Mouse (Mus musculus): ENCODE data around the gene Rbfox3. TPM values are rescaled to one million over a fixed set of nuclear protein-coding genes. Genes with fewer than 3 reads are reported as not detected.

Rbfox3 gene
- polyA plus RNA-seq, 1 experiment from 2014 or later = not detected

DNA sequence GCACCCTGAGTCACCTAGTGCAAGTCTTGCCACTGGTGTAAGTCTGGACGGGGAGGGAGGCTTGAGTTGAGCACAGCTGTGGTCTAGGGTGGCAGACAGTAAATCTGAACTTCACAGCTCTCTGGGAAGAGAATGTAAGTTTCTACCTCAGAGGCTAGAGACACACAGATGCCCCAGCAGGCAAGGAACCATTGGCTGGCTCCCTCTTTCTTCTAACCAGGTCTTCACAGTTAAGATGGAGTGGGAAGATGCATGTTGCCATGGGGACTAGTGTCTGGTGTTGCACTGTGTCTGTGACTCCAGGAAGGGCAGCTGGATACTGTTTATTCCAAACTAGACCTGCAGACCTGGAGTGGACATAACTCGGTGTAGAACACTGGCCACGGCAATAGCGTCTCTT, 348.6 kb downstream of the Rbfox3 start:
- no peak for TF ChIP-seq CTCF (IDR thresholded peaks at IDR 0.05)
- in situ Hi-C loops (cut with MboI; ENCODE audit: low pct_unique_long_range_greater_than_20kb) = no loop called here
- CTCF ChIA-PET = no interaction called here
- DNase-seq (ENCODE audit: low read depth, low spot score) (no peak), ATAC-seq (no peak)
- POLR2A ChIA-PET = no interaction called here
- peaks cover 57% of the 10 kb centered on the region for H3K27me3 ChIP-seq

DNA sequence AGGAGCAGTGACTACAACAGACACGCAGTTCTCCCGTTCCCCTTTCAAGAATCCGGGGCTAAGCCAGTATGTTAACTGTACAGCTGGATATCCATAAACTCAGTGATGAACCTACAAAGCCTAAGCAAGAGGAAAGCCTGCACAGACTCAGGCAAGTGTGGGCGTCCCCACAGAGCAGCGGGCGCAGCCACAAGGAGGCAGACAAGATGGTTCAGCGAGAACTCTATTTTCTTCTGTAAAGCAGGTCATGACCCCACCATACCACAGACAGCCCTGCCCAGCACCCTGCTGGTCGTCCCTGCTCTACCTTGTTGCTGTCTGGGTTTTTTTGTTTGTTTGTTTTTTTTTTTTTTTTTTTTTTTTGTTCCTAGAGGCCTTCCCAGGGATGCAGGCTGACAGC, 353.2 kb downstream of the Rbfox3 start:
- DNase-seq (ENCODE audit: low read depth, low spot score) = no peak
- H3K27me3 ChIP-seq = peaks cover 49% of the 10 kb centered on the region
- ChIA-PET CTCF (no interaction called here), POLR2A (no interaction called here)
- no peak for TF ChIP-seq CTCF (IDR thresholded peaks at IDR 0.05)
- no peak for ATAC-seq
- in situ Hi-C loops (cut with MboI; ENCODE audit: low pct_unique_long_range_greater_than_20kb) = no loop called here

DNA sequence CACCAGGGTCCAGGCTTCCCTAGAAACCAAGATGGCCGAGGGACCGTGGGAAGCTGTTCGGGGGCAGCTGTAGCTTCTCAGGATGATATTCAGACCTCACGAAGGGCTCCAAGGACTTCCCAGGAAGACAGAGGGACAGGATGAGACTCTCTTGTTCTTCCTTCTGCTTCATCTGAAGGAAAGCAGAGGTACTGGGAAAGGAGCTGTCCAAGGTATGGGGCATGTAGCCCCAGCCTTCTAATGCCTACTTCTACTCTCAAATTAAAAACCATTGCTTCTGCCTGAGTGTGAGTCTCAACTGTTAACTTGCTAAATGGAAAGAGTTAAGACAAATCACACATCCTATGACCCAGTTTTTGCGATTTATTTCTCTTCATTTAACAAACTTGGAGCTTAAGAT, 355.8 kb downstream of the Rbfox3 start:
- in situ Hi-C loops (cut with MboI; ENCODE audit: low pct_unique_long_range_greater_than_20kb) = no loop called here
- ChIA-PET CTCF (interaction anchor here (1.3 kb wide), 1 partner anchor 17 kb away, joined by 3 read pairs; no protein-coding TSS in a partner anchor), POLR2A (interaction anchor here (0.6 kb wide), 1 partner anchor 101 kb away, joined by 3 read pairs; no protein-coding TSS in a partner anchor)
- no peak for TF ChIP-seq CTCF (IDR thresholded peaks at IDR 0.05)
- no peak for DNase-seq (ENCODE audit: low read depth, low spot score)
- ATAC-seq = no peak
- peaks cover 58% of the 10 kb centered on the region for H3K27me3 ChIP-seq

DNA sequence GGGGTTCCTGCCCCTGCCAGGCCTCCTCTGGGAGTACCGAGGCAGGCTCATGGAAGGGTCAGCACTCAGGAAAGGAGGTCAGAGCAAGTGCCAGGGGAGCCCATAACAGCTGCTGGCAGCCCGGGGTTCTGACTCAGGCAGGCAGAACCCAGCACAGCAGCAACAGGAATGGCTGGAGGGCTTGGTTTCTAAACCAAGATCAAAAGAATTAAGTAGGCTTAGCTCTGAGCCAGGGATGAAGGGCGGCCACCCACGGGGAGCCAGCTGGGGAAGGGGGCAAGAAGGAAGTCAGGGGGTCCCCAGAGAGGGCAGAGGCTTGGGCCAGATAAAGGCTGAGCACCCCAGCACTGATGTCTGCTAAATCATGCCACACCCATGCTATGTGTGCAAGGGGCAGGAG, 356.9 kb downstream of the Rbfox3 start:
- TF ChIP-seq CTCF (IDR thresholded peaks at IDR 0.05) = no peak
- in situ Hi-C loops (cut with MboI; ENCODE audit: low pct_unique_long_range_greater_than_20kb) = no loop called here
- no peak for ATAC-seq
- H3K27me3 ChIP-seq = peaks cover 64% of the 10 kb centered on the region
- no peak for DNase-seq (ENCODE audit: low read depth, low spot score)
- ChIA-PET CTCF (interaction anchor here (1.2 kb wide), 1 partner anchor 19 kb away, joined by 3 read pairs; no protein-coding TSS in a partner anchor), POLR2A (no interaction called here)

DNA sequence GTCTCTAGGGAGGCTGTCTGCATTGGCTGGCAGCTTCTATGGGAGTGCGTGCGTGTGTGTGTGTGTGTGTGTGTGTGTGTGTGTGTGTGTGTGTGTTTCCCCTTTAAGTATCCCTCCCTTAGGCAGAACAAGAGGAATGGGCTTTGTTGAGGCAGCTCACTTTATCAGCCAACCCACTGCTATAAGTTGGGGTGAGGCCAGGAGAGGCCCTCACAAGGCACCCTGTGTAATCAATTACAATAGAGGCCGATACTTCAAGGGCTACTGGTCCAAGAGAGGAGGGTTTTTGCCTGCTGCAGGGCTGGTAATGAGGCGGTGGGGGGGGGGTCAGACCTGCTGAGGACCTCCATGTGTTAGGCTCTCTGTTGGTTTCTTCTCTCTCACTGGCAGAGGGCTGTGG, 357.5 kb downstream of the Rbfox3 start:
- ChIA-PET CTCF (interaction anchor here (1.2 kb wide), 1 partner anchor 19 kb away, joined by 3 read pairs; no protein-coding TSS in a partner anchor), POLR2A (no interaction called here)
- DNase-seq (ENCODE audit: low read depth, low spot score) (no peak), ATAC-seq (no peak)
- H3K27me3 ChIP-seq = peaks cover 64% of the 10 kb centered on the region
- in situ Hi-C loops (cut with MboI; ENCODE audit: low pct_unique_long_range_greater_than_20kb) = no loop called here
- TF ChIP-seq CTCF (IDR thresholded peaks at IDR 0.05) = no peak

DNA sequence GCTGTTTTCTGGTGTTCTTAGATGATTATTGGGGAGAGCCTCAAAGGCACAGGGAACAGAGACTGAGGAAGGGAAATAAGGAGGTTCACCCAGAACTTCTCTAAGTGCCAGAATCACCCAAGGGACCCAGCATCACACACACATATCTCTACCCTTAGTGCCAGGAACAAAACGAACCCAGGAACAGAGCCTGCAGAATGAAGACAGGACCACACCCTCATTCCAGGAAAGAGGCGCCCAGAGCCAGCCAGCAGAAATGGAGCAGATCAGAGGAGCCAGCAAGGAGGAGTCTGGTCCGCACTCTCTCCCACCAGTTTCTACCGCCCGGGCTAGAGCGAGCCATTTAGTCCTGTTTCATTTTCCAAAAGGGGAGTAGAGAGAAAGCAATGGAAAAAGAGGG, 358.4 kb downstream of the Rbfox3 start:
- DNase-seq (ENCODE audit: low read depth, low spot score) (no peak), ATAC-seq (no peak)
- no peak for TF ChIP-seq CTCF (IDR thresholded peaks at IDR 0.05)
- in situ Hi-C loops (cut with MboI; ENCODE audit: low pct_unique_long_range_greater_than_20kb) = no loop called here
- H3K27me3 ChIP-seq = peaks cover 54% of the 10 kb centered on the region
- CTCF ChIA-PET = no interaction called here
- POLR2A ChIA-PET = interaction anchor here (0.6 kb wide), 1 partner anchor 91 kb away, joined by 3 read pairs; no protein-coding TSS in a partner anchor

DNA sequence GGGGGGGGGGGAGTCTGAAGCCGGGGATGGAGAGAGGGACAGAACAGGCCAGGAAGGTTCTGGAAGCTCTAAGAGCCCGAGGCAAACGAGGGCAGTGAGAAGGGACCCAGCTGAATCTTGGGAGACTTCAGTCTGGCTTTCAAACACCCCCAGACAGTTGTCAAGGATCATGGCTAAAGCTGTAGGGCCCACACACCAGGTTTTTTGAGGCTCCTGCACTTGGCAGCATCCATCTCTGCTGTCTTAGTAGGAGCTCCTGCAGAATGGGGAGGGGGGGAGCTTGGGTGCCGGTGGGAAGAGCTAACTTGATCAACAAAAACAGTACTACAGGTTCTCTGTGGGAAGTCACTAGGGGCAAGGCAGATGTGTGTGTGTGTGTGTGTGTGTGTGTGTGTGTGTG, 358.9 kb downstream of the Rbfox3 start:
- ATAC-seq (no peak), DNase-seq (ENCODE audit: low read depth, low spot score) (no peak)
- no peak for TF ChIP-seq CTCF (IDR thresholded peaks at IDR 0.05)
- H3K27me3 ChIP-seq = peaks cover 53% of the 10 kb centered on the region
- POLR2A ChIA-PET = no interaction called here
- in situ Hi-C loops (cut with MboI; ENCODE audit: low pct_unique_long_range_greater_than_20kb) = no loop called here
- CTCF ChIA-PET = no interaction called here

DNA sequence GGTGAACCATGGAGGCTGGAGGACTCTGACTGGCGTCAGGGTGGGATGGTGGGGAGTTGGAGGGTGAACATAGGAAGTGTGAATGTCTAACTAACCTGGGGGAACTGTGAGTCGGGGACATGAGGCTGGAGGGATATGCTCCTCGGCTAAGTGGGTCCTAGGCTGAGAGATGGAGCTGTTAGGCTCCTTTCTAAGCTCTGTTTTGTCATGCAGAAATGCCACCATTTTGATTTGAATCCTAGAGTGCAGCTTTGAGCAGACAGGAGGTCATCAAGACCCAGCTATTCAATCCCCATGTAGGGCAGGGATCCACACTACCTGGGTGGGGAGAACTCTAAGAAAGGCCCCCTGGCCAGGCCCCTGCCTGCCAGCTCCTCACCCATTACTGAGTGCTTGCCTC, 359.7 kb downstream of the Rbfox3 start:
- no peak for ATAC-seq
- in situ Hi-C loops (cut with MboI; ENCODE audit: low pct_unique_long_range_greater_than_20kb) = no loop called here

DNA sequence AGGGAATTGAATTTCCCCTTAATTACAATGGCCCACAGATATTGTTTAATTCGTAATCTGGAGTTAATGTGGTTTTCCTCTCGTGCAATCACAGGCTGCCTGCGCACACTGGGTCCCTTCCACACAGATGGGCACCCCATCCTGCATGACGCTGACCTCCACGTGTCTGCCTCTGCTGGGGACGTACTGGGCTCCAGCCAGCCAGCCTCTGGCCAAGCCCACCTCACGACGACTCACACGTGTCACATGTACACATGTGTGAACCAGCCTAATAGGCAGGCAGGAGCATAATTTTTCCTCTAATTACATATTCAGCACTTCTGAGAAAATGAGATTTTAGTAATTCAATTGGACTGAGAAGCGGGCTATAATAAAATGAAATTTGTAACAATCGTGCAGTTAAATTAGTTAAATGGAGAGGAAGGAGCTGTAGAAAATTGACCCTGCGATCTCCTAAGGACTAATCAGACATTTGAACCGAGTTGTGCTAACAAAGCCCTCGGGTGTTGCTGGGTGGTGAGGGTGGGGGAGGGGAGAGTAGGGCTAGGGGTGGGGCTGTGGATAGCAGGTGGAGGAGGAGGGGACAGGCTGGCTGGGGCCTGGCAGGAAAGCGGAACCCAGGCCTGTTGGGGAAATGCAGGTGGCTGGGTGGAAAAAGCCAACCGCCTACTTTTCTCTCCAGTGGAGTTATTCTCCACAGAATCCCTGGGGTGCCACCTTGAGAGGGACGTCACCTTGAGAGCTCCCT, 360.4 kb downstream of the Rbfox3 start:
- TF ChIP-seq CTCF (IDR thresholded peaks at IDR 0.05) = no peak
- POLR2A ChIA-PET = no interaction called here
- in situ Hi-C loops (cut with MboI; ENCODE audit: low pct_unique_long_range_greater_than_20kb) = no loop called here

More for the DNA sequence above, 359.7 kb downstream of the Rbfox3 start:
- peaks cover 50% of the 10 kb centered on the region for H3K27me3 ChIP-seq
- POLR2A ChIA-PET = no interaction called here
- TF ChIP-seq CTCF (IDR thresholded peaks at IDR 0.05) = no peak
- CTCF ChIA-PET = interaction anchor here (1.0 kb wide), 1 partner anchor 27 kb away, joined by 4 read pairs; no protein-coding TSS in a partner anchor
- no peak for DNase-seq (ENCODE audit: low read depth, low spot score)

DNA sequence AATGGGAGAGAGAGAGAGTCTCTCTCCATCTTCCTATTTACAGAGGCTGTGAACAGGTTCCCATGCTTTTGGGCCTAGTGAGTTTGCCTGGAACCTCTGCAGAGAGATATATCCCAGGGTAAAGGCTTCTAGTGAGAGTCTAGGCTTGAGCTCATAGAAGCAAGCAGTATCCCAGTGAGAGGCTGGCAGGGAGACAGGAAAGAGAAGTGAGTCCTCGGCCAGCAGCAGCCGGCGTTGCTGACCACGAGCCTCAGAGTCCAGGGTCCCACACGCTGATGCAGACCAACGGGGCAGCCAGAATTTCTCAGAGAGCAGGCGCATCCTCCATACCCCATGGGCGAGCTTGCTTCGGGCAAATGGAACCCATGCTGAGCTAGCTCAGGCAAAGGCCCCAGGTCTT, 363.2 kb downstream of the Rbfox3 start:
- in situ Hi-C loops (cut with MboI; ENCODE audit: low pct_unique_long_range_greater_than_20kb) = no loop called here

More for the DNA sequence above, 360.4 kb downstream of the Rbfox3 start:
- CTCF ChIA-PET = interaction anchor here (1.0 kb wide), 1 partner anchor 28 kb away, joined by 4 read pairs; no protein-coding TSS in a partner anchor
- ATAC-seq = no peak
- peaks cover 45% of the 10 kb centered on the region for H3K27me3 ChIP-seq
- no peak for DNase-seq (ENCODE audit: low read depth, low spot score)

DNA sequence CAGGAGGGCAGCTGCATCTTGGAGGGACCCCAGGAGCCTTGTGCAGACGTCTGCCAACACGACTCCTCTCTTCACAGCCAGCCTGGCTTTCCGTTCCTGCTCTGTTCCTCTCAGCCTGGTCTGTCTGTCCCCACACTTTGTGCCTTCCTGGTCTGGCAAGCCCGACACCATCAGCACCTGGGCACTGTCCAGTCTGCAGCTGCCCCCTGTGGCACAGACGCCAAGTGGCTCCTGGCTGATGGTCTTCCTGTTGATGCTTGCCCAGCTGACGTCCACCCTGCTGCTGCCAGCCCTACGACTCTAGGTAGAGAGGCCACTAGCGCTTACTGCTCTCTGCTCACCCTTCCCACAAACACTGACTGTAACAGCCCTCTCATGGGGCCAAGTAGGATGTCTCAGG, 365.1 kb downstream of the Rbfox3 start:
- in situ Hi-C loops (cut with MboI; ENCODE audit: low pct_unique_long_range_greater_than_20kb) = no loop called here
- DNase-seq (ENCODE audit: low read depth, low spot score) (no peak), ATAC-seq (no peak)
- no peak for TF ChIP-seq CTCF (IDR thresholded peaks at IDR 0.05)
- peaks cover 35% of the 10 kb centered on the region for H3K27me3 ChIP-seq
- POLR2A ChIA-PET = no interaction called here
- CTCF ChIA-PET = no interaction called here

More for the DNA sequence above, 363.2 kb downstream of the Rbfox3 start:
- TF ChIP-seq CTCF (IDR thresholded peaks at IDR 0.05) = no peak
- ChIA-PET CTCF (no interaction called here), POLR2A (no interaction called here)
- peaks cover 40% of the 10 kb centered on the region for H3K27me3 ChIP-seq
- DNase-seq (ENCODE audit: low read depth, low spot score) = no peak
- ATAC-seq = no peak
